Mouse (Mus musculus) cortical plate, adult 2 months (tissue): ENCODE measurements around the gene Vmn2r107.

ENCODE experiments used
- CTCF ChIP-seq: fragments of 200-500 bp; IDR thresholded peaks from 2 replicates; pipeline ENCODE4 v1.5.1; 2011; ENCODE audit warnings: mild to moderate bottlenecking, control low read depth, low read length; ENCODE audit not compliant: insufficient read depth; ENCODE audit errors: extremely low read depth
- POLR2A ChIP-seq: fragments of 200-500 bp; IDR thresholded peaks from 2 replicates; pipeline ENCODE4 v1.6.1; 2011; ENCODE audit warnings: mild to moderate bottlenecking, low read length, control low read depth; ENCODE audit not compliant: insufficient read depth; ENCODE audit errors: extremely low read depth

GRCm38 (mm10) chr17:20344942-20345341, at the start of gene Vmn2r107:
- TF ChIP-seq CTCF (no peak), POLR2A (no peak)
